ENCODE assay signal across 9 mouse cellular contexts in genomic region chr13:63111297-63112042, GRCm38 (mm10).
DNase-seq lines count a peak whose midpoint lies in the region; ATAC-seq and TF ChIP-seq lines count a peak whose summit lies in the region.
"Had no signal": no experiment of that assay in that cellular context is flagged by ENCODE, and none has a peak within 500 bp of the region (broad histone marks: within the 10 kb centered on the region; RNA-seq: fewer than 3 reads in every experiment).

No protein-coding gene starts in this region.

- peak overlapping the region; percentile 67 for H3K27ac ChIP-seq in kidney, postnatal 0 days
- 0 out of 2 replicates have a peak overlapping the region, but pooled peaks have one; percentile 46 for H3K27ac ChIP-seq in cortical plate, adult 2 months (ENCODE audit: insufficient read depth, low read length)
- peak overlapping the region; percentile 86 for H3K27ac ChIP-seq in limb, embryonic 12.5 days

- H3K36me3 ChIP-seq in kidney, postnatal 0 days (ENCODE audit: insufficient read depth, low read length): no peaks in the 10 kb centered on the region
- H3K36me3 ChIP-seq in limb, embryonic 12.5 days: no peaks in the 10 kb centered on the region

- no peak for ATAC-seq in kidney, postnatal 0 days (replicated peaks; ENCODE audit: low FRiP score, low read depth)
- ATAC-seq in limb, embryonic 12.5 days (ENCODE audit: insufficient number of reproducible peaks, insufficient read depth, low FRiP score, low TSS enrichment, low read depth): no peak

- TF ChIP-seq POLR2A in cortical plate, adult 2 months (IDR thresholded peaks at IDR 0.05; ENCODE audit: extremely low read depth, insufficient read depth, low read length): no peak

- H3K4me2 ChIP-seq in kidney, postnatal 0 days (ENCODE audit: low read length): no peak overlapping the region
- H3K4me2 ChIP-seq in limb, embryonic 12.5 days: no peak overlapping the region

- DNase-seq in heart, adult 11 months: peak; percentile 19
- DNase-seq in heart, adult 9 months (ENCODE audit: low spot score in 2 of 2): no peak
- DNase-seq in kidney, postnatal 0 days (ENCODE audit: low spot score): peak; percentile 62
- no peak for DNase-seq in kidney, adult 8-10 months
- DNase-seq in cerebellum, postnatal 14 days: no peak
- DNase-seq in ovary, adult 18-20 months (ENCODE audit: low spot score): no peak
- DNase-seq: lung, postnatal 14 days had no signal

- H3K27me3 ChIP-seq in kidney, postnatal 0 days (ENCODE audit: insufficient read depth, low read length): no peaks in the 10 kb centered on the region
- H3K27me3 ChIP-seq in limb, embryonic 12.5 days: no peaks in the 10 kb centered on the region

- H3K4me1 ChIP-seq in kidney, postnatal 0 days (replicated peaks; ENCODE audit: insufficient read depth, low read length): no peaks in the 10 kb centered on the region; the same call in 1 of the 2 replicates
- peaks cover 12% of the 10 kb centered on the region for H3K4me1 ChIP-seq in cortical plate, adult 2 months (ENCODE audit: control insufficient read depth, insufficient read depth, low read length)
- H3K4me1 ChIP-seq in limb, embryonic 12.5 days (replicated peaks): peaks cover 48% of the 10 kb centered on the region

- no peak overlapping the region for H3K9ac ChIP-seq in kidney, postnatal 0 days (ENCODE audit: low read depth, low read length)
- H3K9ac ChIP-seq in limb, embryonic 12.5 days (replicated peaks): no peak overlapping the region

- 49% methylated on average over 5 of the region's 5 CpGs for WGBS in kidney, postnatal 0 days
- WGBS in limb, embryonic 12.5 days: 57% methylated on average over 5 of the region's 5 CpGs

- H3K9me3 ChIP-seq in kidney, postnatal 0 days (replicated peaks; ENCODE audit: low read length): no peaks in the 10 kb centered on the region
- no peaks in the 10 kb centered on the region for H3K9me3 ChIP-seq in limb, embryonic 12.5 days

- no peak overlapping the region for H3K4me3 ChIP-seq in kidney, postnatal 0 days (replicated peaks; ENCODE audit: low read depth, low read length)
- H3K4me3 ChIP-seq in cortical plate, adult 2 months (ENCODE audit: insufficient read depth, low read length): no peak overlapping the region
- H3K4me3 ChIP-seq in limb, embryonic 12.5 days (replicated peaks): no peak overlapping the region

- no peak for TF ChIP-seq CTCF in kidney, postnatal 0 days (IDR thresholded peaks at IDR 0.05; ENCODE audit: low read depth)
- no peak for TF ChIP-seq CTCF in cortical plate, adult 2 months (IDR thresholded peaks at IDR 0.05; ENCODE audit: extremely low read depth, insufficient read depth, low read length)

Comparison
In these comparisons a context has a peak if more than half of its experiments do, and no peak if none do; other contexts are left out.
1. DNase-seq: peak in heart, adult 11 months (single experiment) and kidney, postnatal 0 days (single experiment); none in heart, adult 9 months (0 of 2), kidney, adult 8-10 months (0 of 2), cerebellum, postnatal 14 days (0 of 2) and ovary, adult 18-20 months (single experiment).
2. Peak in every context shown above with its lines, with median percentiles within 50 percentile points of each other: H3K27ac ChIP-seq.